Mouse (Mus musculus) kidney, postnatal 0 days (tissue): Measurements from ENCODE around the gene 4930447C04Rik. TPM values are rescaled to one million over a fixed set of nuclear protein-coding genes. Genes with fewer than 3 reads are reported as not detected.

Experiments
- ATAC-seq: fragments of 200-750 bp; cut with Nextera tagmentation; replicated peaks from 2 replicates; pipeline ENCODE4 v1.8.0; 2017; ENCODE audit warnings: low read depth, moderate number of reproducible peaks, moderate TSS enrichment, moderate library complexity; ENCODE audit not compliant: low FRiP score
- DNase-seq: peaks from one replicate; pipeline ENCODE4 v3.0.0-alpha.2; 2016; ENCODE audit warnings: low spot score
- H3K27ac ChIP-seq: fragments of 300-500 bp; sonication (generic); 2 replicates; pipeline ENCODE4 v1.5.1; 2014; ENCODE audit warnings: mild to moderate bottlenecking
- H3K27me3 ChIP-seq: fragments of 300-500 bp; sonication (generic); 2 replicates; pipeline ENCODE4 v1.6.1; 2014; ENCODE audit warnings: low read length, mixed read lengths; ENCODE audit not compliant: insufficient read depth
- H3K36me3 ChIP-seq: fragments of 300-500 bp; sonication (generic); 2 replicates; pipeline ENCODE4 v1.6.1; 2014; ENCODE audit warnings: low read length, mixed read lengths; ENCODE audit not compliant: insufficient read depth
- H3K4me1 ChIP-seq: fragments of 300-500 bp; sonication (generic); replicated peaks from 2 replicates; pipeline ENCODE4 v1.6.1; 2014; ENCODE audit warnings: antibody characterized with exemption, low read length, mixed read lengths; ENCODE audit not compliant: insufficient read depth
- H3K4me2 ChIP-seq: fragments of 300-500 bp; sonication (generic); 2 replicates; pipeline ENCODE4 v1.6.1; 2014; ENCODE audit warnings: mild to moderate bottlenecking, low read length, moderate library complexity, mixed read lengths
- H3K4me3 ChIP-seq: fragments of 300-500 bp; sonication (generic); replicated peaks from 2 replicates; pipeline ENCODE4 v1.5.1; 2014; ENCODE audit warnings: low read depth, low read length
- H3K9ac ChIP-seq: fragments of 300-500 bp; sonication (generic); 2 replicates; pipeline ENCODE4 v1.6.1; 2014; ENCODE audit warnings: low read depth, low read length
- H3K9me3 ChIP-seq: fragments of 300-500 bp; sonication (generic); replicated peaks from 2 replicates; pipeline ENCODE4 v1.6.1; 2016; ENCODE audit warnings: low read length, inconsistent platforms, mixed read lengths
- CTCF ChIP-seq: IDR thresholded peaks from 2 replicates; pipeline ENCODE4 v1.5.1; 2016; ENCODE audit warnings: antibody characterized with exemption, low read depth, mild to moderate bottlenecking, moderate library complexity
- whole genome bisulfite sequencing: fragments of 180-500 bp; shearing (Covaris S2); extraction: QIAGEN DNeasy Blood & Tissue Kit; methylation state at CpG from one replicate; pipeline ENCODE4 v1.1.7; 2014; 5-methylcytosine and 5-hydroxymethylcytosine counted together
- polyA plus RNA-seq: library from polyadenylated mRNA; unstranded; fragments of >200 nt; fragmentation: Nextera tagmentation; extraction: Ambion mirVana; gene quantifications from 2 replicates; pipeline ENCODE4 v1.2.1, GENCODE M21; 2015

Gene 4930447C04Rik
- polyA plus RNA-seq, 1 experiment from 2014 or later: 0.55 TPM

- Histone ChIP-seq H3K9ac (0 out of 2 replicates have a peak overlapping the region, but pooled peaks have one; percentile 32), H3K36me3 (no peaks in the 10 kb centered on the region), H3K27ac (no peak overlapping the region), H3K27me3 (no peaks in the 10 kb centered on the region), H3K4me1 (no peaks in the 10 kb centered on the region), H3K4me2 (peak overlapping the region; percentile 48), H3K9me3 (no peaks in the 10 kb centered on the region), H3K4me3 (peak overlapping the region; percentile 6)
- no peak for DNase-seq
- no peak for TF ChIP-seq CTCF
- ATAC-seq: no peak
- WGBS: 21% methylated on average over 47 of the region's 48 CpGs
These were observed 23.2 kb downstream of the 4930447C04Rik start for GRCm38 (mm10) chr12:72917159-72917993.

- Histone ChIP-seq H3K4me3 (no peak overlapping the region; the same call in 1 of the 2 replicates), H3K4me2 (peak overlapping the region; percentile 26), H3K9me3 (no peaks in the 10 kb centered on the region), H3K4me1 (no peaks in the 10 kb centered on the region), H3K27me3 (peaks cover 39% of the 10 kb centered on the region), H3K9ac (no peak overlapping the region), H3K36me3 (no peaks in the 10 kb centered on the region), H3K27ac (no peak overlapping the region)
- 8% methylated on average over 19 of the region's 19 CpGs for WGBS
- peak; percentile 33 for DNase-seq
- no peak for TF ChIP-seq CTCF
- ATAC-seq: no peak
These were observed 86.1 kb downstream of the 4930447C04Rik start for GRCm38 (mm10) chr12:72854377-72855032.

DNA sequence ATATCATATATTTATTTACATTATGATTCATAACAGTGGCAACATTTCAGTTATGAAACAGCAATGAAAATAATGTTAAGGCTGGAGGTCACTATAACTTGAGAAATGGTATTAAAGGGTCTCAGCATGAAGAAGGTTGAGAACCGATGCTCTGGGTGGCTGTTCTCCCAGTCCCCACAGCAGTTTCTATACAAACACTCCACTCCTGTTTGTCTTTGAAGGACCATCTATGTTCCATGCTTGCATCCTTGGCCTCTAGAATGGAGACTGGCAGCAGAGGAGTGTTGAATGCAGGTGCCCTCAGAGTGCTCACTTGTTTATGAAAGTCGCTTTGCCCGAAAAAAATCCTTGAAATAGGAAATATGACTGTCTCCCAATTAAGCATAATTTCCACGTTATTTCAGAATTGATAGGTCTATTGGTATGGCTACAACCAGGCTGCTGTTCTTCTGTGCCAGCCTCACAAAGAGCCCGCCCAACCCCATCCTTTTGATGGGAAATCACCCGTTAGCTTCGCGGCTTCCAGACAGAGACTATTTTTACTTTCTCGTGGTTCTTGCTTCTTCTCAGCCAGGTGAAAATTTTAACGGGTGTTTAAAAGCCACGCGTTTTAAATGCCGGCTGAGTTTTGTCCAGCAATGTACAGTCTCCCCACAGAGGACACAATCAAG is 87.0 kb downstream of the 4930447C04Rik start:
- Histone ChIP-seq H3K9ac (no peak overlapping the region), H3K36me3 (no peaks in the 10 kb centered on the region), H3K4me3 (no peak overlapping the region), H3K27me3 (peaks cover 39% of the 10 kb centered on the region), H3K4me1 (no peaks in the 10 kb centered on the region), H3K4me2 (no peak overlapping the region), H3K27ac (no peak overlapping the region), H3K9me3 (no peaks in the 10 kb centered on the region)
- DNase-seq (no peak), ATAC-seq (no peak)
- 47% methylated on average over 13 of the region's 13 CpGs for WGBS
- no peak for TF ChIP-seq CTCF

GRCm38 (mm10) chr12:72852264-72852663 is 88.3 kb downstream of the 4930447C04Rik start:
- Histone ChIP-seq H3K4me1 (no peaks in the 10 kb centered on the region), H3K27me3 (peaks cover 39% of the 10 kb centered on the region), H3K36me3 (no peaks in the 10 kb centered on the region), H3K4me3 (no peak overlapping the region), H3K9ac (no peak overlapping the region), H3K4me2 (no peak overlapping the region), H3K27ac (no peak overlapping the region), H3K9me3 (no peaks in the 10 kb centered on the region)
- ATAC-seq (no peak), DNase-seq (no peak)
- TF ChIP-seq CTCF: no peak
- WGBS: 60% methylated on average over 6 of the region's 6 CpGs

- Histone ChIP-seq H3K4me3 (no peak overlapping the region), H3K9ac (no peak overlapping the region), H3K4me1 (no peaks in the 10 kb centered on the region), H3K27me3 (peaks cover 30% of the 10 kb centered on the region), H3K27ac (no peak overlapping the region), H3K9me3 (no peaks in the 10 kb centered on the region), H3K4me2 (no peak overlapping the region), H3K36me3 (no peaks in the 10 kb centered on the region)
- ATAC-seq (no peak), DNase-seq (no peak)
- TF ChIP-seq CTCF: no peak
- WGBS: 66% methylated on average over 9 of the region's 9 CpGs
These were observed 90.4 kb downstream of the 4930447C04Rik start for GRCm38 (mm10) chr12:72850146-72850545.

DNA sequence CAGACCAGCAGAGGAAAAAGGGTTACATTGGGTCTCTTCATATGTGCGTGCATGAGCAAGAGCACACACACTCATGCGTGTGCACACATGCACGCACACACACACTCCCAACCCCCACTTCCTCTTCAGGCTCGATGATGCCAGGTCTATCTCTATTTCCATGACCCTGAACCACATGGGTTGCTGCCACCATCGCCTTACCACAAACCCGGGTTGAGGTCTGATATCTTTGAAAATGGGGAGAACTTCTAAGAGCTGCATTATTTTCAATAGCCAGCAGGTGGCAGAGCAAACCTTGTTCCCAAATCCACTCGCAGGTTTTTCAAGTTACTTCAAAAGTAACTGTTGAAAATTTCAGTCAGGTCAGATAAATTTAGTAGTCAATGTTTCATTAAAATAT is 92.8 kb downstream of the 4930447C04Rik start:
- Histone ChIP-seq H3K4me1 (0 out of 2 replicates have a peak, but pooled peaks cover 3% of the 10 kb centered on the region), H3K9ac (no peak overlapping the region), H3K27ac (no peak overlapping the region), H3K27me3 (peaks cover 7% of the 10 kb centered on the region), H3K4me2 (no peak overlapping the region), H3K9me3 (no peaks in the 10 kb centered on the region), H3K4me3 (no peak overlapping the region), H3K36me3 (no peaks in the 10 kb centered on the region)
- TF ChIP-seq CTCF: peak; percentile 81
- ATAC-seq: no peak
- DNase-seq: peak; percentile 66
- 33% methylated on average over 7 of the region's 7 CpGs for WGBS
